Mouse (Mus musculus): Measurements from ENCODE around the gene Ints3.

DNA sequence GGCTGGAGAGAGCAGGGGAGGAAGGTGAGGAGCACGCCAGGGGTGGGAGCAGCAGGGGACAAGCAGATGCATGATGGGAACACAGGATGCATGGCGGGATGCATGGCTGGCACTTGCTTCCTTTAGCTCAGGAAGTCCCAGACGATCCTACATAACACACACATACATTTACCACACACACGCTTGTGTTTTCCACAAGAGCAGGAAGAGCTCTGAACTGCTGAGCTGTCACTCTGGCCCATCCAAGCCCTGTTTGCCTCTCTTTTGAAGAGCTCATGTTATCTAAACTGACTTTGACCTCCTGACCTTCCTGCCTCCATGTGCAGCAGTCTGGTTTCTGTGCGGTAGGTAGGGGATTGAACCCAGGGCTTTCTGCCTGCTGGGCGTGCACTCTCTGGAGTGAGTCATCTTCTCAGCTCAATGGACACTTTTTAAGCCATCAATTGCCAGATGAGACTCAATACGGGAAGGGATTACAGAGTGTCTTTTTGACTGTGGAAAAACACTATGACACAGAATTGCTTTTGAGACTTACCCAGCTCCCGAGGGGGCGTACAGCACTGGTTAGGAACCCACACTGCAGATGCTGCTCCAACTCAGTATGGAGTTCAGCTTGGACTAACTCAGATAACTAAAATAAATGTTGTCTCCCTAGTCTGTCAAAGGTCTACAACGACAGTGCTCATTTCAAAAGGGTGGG lies 18.1 kb upstream of the Ints3 start:
- TF ChIP-seq EP300 (IDR thresholded peaks at IDR 0.05; ENCODE audit: insufficient read depth, low read depth, low read length), result no peak
- TF ChIP-seq CTCF (IDR thresholded peaks at IDR 0.05), result no peak
- no peak for TF ChIP-seq POLR2A (IDR thresholded peaks at IDR 0.05; ENCODE audit: insufficient read depth, low read depth, low read length)
